Mouse (Mus musculus) brown adipose tissue, adult 24 weeks (tissue): ENCODE data around the gene Trpv4. TPM values are rescaled to one million over a fixed set of nuclear protein-coding genes. Genes with fewer than 3 reads are reported as not detected.

Source experiments
- H3K27ac ChIP-seq: fragments of 200-500 bp; replicated peaks from 2 replicates; pipeline ENCODE4 v1.5.1; 2012; ENCODE audit warnings: low read depth, mild to moderate bottlenecking, low read length
- H3K4me1 ChIP-seq: fragments of 200-500 bp; 2 replicates; pipeline ENCODE4 v1.6.1; 2012; ENCODE audit warnings: low read length, mixed read lengths; ENCODE audit not compliant: control insufficient read depth, insufficient read depth, insufficient read length
- H3K4me3 ChIP-seq: fragments of 200-500 bp; 2 replicates; pipeline ENCODE4 v1.5.1; 2012; ENCODE audit warnings: low read depth, mild to moderate bottlenecking, low read length, moderate library complexity; ENCODE audit not compliant: insufficient read depth
- polyA plus RNA-seq: library from polyadenylated mRNA; stranded (reverse); fragments of >200 nt; gene quantifications from 2 replicates; pipeline ENCODE4 v1.2.4, GENCODE M21; 2012; ENCODE audit not compliant: missing spikeins, insufficient read depth, insufficient read length

Trpv4 gene
- polyA plus RNA-seq, 1 experiment: 0.83 TPM

DNA sequence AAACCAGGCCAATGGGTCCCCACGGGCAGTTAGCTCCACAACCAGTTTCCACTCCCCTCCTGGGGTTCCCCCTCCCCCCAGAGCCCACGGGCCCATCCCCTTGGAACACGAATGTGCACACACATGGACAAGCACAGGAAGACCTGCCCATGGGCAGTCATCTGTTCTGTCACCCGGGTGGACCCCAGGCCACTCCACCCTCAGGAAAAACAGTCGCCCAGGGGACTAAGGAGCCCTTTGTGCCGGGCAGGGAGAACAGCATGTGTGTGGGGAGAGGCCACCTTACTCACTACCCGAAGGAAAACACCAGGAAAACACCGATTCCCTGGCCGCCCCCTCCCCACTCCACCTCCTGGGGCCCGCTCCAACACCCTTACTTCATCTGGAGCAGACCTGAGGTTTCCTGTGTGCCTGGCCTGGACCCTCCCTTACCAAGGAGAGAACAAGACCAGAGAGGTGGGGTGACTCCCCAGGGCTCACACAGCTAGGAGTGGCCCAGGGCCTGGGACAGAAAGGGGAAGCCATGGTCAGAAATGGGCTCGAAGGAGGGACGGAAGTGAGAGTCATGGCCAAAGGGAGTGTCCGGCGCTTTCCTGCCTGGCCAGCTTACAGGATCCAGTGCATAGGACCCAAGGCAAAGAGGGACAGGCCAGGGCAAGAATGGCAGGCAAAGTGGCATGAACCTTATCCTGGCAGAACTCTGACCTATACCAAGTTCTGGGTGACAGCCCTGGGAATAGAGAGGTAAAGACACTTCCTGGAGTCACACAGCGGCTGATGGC, 4.4 kb downstream of the Trpv4 start:
- Histone ChIP-seq H3K4me1 (no peaks in the 10 kb centered on the region; the same call in 1 of the 2 replicates), H3K4me3 (no peak overlapping the region), H3K27ac (peak overlapping the region; percentile 71)

DNA sequence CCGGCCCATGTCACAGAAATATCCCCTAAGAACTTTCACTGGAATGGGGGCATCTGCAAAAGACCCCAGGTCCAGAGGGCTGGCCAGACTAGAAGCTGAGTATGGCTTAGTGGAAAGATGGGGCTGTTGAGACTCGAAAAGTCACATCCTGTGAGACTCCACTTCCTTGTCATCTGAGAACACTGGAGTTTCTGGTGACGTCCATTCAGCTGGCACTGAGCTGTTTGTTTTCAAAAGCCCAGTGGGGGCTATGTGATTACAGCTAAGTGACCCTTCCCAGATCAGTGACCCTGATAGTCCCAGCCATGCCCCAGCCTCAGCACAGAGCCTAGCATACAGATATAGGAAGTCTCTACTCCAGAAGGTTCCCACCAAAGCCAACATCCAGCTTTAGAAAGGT, 6.8 kb downstream of the Trpv4 start:
- Histone ChIP-seq H3K27ac (no peak overlapping the region), H3K4me1 (no peaks in the 10 kb centered on the region; the same call in 1 of the 2 replicates), H3K4me3 (no peak overlapping the region)

DNA sequence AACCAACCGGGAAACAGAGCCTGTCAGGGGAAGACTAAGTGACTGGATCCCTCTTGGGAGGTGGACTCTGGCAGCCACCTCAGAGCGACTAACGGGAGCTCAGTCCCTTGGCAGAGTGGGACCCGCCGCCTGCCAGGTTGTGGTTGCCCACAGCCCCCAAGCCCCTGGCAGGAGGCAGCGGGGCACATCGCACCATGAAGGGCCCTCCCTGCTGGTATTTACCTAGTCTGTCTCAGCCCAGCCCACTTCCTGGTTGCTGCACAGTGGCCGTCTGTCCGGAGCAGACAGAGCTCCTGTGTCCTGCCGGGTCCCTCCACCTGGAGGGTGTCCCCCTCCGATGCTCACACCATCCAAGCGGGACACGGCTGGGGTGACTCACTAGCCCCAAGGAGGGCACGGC, 7.2 kb downstream of the Trpv4 start:
- Histone ChIP-seq H3K4me3 (no peak overlapping the region), H3K27ac (no peak overlapping the region)

DNA sequence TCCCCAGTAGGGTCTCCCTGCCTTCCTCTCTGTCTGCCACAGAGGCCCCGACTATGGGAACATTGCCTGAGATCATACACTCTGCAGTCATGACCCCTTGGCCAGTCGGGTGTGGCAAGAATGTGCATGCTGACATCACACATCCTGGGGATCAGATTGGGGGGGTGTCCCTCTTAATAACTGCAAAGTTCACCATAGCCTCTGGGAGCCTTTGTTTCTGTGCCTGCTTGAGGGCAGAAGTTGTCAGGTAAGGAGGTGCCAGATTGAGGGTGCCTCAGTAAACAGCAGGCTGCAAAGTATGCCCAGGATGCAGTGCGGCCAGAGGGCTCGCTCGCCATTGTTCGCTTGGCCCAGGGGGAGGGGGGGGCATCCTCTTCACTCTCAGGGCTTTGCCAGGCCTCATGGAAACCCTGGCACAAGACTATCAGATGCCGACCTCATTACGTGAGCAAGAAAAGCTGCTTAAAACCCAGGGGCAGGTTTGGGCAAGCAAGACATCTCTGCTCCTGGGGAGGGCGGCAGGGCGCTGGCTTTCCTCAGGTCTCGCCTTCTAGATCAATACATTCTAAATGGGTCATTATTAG, 9.4 kb downstream of the Trpv4 start:
- Histone ChIP-seq H3K27ac (peak overlapping the region; percentile 57; the same call in 1 of the 2 replicates), H3K4me1 (no peaks in the 10 kb centered on the region; the same call in 1 of the 2 replicates)

More for the DNA sequence above, 7.2 kb downstream of the Trpv4 start:
- no peaks in the 10 kb centered on the region; the same call in 1 of the 2 replicates for H3K4me1 ChIP-seq

DNA sequence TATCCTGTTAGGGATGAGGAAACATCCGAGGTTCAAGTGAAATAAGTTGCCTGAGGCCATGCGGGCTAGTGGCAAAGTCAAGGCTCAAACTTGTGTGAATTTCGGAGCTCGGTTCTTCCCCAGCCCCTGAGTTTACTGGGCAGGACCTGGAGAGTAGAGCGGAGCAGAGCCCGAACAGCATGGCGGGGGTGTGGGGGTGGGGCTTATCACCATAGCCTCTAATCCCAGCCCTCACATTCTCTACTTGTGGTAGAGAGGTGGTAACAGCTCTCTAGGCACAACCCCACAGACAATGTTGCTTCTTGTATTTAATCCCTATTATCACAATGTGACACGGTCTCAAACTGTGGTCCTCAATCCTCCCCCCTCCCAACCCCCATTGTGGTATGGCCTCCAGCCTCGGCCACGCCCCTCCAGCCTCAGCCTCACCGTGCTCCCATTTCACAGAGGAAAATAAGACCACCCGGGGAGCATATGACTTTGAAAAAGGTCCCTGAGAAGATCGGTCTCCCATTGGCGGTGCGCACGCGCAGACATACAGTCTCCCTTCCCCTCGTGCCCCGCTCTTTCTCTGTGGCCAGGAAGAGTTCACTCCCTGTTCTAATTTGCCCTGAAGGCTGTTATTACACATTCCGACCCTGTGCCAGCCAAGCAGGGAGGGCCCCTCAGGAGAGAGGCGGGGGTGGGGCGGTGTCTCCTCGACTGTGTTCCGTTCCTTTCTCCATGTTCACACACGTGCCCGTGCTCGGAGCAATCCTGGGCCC, 10.8 kb downstream of the Trpv4 start:
- peak overlapping the region; percentile 47 for H3K4me3 ChIP-seq
- H3K4me1 ChIP-seq: no peaks in the 10 kb centered on the region; the same call in 1 of the 2 replicates
- no peak overlapping the region for H3K27ac ChIP-seq

More for the DNA sequence above, 9.4 kb downstream of the Trpv4 start:
- no peak overlapping the region for H3K4me3 ChIP-seq

DNA sequence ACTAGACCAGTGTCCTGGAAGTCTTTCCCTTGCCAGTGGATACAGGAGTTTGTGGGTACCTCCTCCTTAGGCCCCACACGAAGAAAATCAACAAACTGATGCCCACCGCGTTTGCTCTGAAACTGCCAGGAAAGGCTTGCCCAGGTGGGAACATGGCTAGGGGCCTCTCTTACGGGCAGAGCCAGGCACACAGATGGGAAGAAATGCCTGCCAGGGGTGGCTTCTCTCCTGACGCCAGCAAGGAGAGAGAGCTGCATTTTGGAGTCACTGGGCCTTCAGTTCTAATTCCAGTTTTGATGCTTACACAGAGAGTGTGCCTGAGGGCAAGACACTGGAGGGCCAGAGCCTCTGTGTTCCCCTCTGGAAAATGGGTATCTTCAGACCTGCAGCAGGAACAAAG, 12.3 kb downstream of the Trpv4 start:
- Histone ChIP-seq H3K27ac (no peak overlapping the region), H3K4me3 (no peak overlapping the region), H3K4me1 (no peaks in the 10 kb centered on the region; the same call in 1 of the 2 replicates)

DNA sequence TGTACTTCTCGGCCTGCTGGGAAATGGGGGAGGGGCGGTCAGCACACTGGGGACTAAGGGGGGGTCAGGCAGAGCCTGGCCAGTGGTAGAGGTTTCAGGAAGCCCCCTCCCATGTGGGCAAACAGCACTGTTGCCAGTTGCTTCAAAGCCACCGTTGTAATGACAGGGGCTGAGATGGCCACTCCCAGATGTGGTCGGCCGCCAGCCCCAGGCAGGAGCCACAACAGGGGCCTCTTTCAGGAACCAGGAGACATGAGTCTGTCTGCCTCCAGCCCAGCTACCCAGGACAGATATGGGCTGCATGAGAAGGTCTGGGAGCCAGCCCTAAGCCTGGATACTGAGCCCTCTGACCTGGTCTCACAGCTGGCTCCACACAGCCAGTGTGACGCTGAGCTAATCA, 13.3 kb downstream of the Trpv4 start:
- Histone ChIP-seq H3K4me3 (no peak overlapping the region), H3K4me1 (no peaks in the 10 kb centered on the region), H3K27ac (no peak overlapping the region)

DNA sequence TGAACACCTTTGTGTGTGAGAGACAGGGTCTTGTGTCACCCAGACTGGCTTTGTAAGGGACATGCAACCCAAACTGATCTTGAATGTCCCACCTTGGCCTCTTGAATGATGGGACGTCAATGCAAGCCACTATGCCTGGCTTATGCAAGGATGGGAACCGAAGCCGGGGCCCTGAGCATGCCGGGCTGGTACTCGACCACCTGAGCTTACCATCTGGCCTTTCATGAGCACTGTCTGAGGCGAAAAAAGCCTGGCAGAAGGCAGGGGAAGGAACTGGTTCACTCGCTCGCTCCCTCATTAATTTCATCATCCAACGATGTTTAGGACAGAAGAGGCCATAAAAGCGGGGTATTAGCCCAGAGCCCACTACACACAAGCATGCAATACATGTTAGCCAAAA, 17.4 kb downstream of the Trpv4 start:
- Histone ChIP-seq H3K4me1 (no peaks in the 10 kb centered on the region), H3K27ac (no peak overlapping the region), H3K4me3 (no peak overlapping the region)

DNA sequence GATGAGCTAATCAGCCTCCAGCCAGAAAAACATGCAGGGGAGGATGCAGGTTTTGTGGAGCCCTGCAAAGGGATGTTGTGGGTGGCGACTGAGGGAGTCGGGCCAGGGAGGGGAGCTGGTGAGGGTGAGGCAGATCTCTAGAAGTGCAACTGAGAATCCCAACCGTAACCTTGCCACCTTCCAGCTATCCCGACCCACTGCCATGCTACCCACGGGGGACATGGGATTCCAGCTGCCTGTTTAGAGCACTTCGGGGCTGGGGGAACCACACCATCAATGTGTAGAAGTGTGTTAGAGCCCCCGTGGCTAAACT, 18.6 kb downstream of the Trpv4 start:
- no peaks in the 10 kb centered on the region for H3K4me1 ChIP-seq
- H3K4me3 ChIP-seq: no peak overlapping the region
- no peak overlapping the region for H3K27ac ChIP-seq

DNA sequence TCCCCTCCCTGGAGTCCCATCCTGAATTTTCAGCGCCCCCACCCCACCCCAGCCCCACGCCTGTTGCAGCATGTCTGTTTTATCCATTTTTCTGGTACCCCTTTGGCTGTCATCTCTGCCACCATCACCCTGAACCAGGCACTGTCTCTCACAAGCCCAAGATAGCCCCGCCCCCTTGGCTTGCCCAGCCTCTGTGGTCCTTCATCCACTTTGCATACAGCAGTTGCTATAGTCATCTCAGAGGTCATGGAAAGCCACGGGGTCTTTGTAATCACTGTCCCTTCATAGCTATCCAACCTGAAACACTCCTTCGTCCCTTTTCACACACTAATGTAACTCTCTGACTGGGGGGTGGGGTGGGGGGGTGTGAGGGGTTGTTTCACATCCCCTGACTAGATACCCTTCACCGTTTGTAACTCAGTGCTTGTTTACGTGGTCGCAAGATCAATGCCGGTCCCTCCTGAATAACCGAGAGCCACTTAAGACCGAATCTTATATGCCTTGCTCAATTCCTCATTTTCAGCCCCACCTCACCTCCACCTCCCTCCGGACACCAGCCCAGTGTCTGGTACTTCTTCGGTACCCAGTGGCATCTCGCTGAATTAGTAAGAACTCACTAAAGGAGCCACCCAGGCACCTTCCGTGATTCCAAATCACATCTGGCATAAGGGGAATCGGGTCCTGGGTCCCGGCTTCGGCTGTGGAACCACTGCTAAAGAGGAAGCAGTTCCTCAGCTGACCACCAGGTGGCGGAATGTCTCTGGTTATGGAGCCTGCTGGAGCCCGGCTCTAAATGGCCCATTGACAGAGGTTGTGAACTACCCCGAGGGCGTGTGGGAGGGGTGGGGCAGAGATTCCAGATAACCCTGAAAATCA, 19.2 kb downstream of the Trpv4 start:
- Histone ChIP-seq H3K4me3 (no peak overlapping the region; the same call in 1 of the 2 replicates), H3K4me1 (no peaks in the 10 kb centered on the region), H3K27ac (no peak overlapping the region)

DNA sequence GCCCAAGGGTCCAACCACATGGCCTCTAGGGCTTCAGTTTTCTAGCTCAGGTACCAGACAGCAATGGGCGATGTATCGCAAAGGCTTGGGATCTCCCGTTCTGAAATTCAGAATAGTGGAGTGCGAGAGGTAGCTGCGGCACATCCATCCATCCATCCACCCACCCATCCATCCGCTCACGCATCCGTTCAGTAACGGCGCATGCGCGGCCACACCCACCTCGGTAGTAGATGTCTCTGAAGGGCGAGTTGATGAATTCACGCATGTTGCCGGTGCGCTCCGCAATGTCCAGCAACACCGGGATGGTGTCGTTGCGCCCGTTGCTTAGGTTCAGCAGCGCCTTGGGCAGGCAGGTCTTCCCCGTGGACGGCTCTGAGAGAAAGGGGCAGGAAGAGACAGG, 22.1 kb downstream of the Trpv4 start:
- H3K4me3 ChIP-seq: no peak overlapping the region
- no peak overlapping the region for H3K27ac ChIP-seq
- no peaks in the 10 kb centered on the region for H3K4me1 ChIP-seq

DNA sequence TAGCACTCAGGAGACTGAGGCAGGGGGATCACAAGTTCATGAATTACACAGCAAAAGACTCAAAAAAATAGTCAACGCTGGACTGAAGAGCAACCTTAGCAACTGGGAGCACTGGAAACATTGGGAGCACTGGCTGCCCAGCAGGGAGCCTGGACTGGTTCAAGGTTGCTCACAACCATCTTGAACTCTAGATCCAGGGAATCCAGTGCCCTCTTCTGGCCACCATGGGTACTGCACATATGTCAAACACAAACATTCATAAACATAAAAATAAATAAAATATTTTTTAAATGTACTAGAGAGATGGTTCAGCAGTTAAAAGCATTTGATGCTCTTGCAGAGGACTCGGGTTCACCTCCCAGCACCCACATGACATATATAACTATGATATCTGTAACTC, 26.9 kb downstream of the Trpv4 start:
- no peak overlapping the region for H3K4me3 ChIP-seq
- no peaks in the 10 kb centered on the region for H3K4me1 ChIP-seq
- no peak overlapping the region for H3K27ac ChIP-seq

DNA sequence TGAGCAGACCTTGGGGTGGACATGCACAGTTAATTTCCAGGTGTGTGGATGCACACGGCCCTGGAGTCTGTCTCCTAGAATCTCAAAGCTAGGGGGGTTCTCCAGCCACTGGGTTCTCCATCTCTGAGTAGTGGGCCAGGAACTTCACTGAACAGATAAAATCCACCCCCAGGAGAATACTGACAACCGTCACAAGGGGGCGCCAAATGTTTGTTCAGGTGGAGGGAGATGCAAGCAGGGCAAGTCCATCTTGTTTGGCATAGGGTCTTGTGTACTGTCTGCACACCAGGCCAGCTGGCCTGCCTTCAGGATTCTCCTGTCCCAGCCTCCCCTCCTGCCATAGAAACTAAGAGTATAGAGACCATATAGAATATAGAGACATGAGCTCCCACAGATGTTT, 32.6 kb downstream of the Trpv4 start:
- Histone ChIP-seq H3K4me3 (no peak overlapping the region), H3K4me1 (no peaks in the 10 kb centered on the region), H3K27ac (no peak overlapping the region)

DNA sequence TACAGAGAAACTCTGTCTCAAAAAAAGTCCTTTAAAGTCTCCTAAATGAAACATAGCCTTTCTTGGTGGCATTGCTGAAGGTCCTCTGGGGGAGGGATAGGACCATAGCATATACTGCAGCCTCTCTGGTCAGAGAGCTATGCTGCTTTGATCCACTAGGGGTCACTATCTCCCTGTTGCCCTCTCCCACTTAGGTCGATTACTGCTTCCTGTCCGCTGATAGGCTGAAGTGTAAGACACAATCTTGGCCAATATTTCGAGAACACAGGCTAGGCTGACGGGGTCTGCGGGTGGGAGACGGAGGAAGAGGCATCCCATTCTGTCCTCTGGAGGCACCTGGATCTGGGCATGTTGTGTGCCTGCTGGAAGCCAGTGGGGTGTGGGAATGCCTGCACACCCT, 37.9 kb downstream of the Trpv4 start:
- H3K27ac ChIP-seq: no peak overlapping the region
- no peaks in the 10 kb centered on the region for H3K4me1 ChIP-seq
- no peak overlapping the region for H3K4me3 ChIP-seq

DNA sequence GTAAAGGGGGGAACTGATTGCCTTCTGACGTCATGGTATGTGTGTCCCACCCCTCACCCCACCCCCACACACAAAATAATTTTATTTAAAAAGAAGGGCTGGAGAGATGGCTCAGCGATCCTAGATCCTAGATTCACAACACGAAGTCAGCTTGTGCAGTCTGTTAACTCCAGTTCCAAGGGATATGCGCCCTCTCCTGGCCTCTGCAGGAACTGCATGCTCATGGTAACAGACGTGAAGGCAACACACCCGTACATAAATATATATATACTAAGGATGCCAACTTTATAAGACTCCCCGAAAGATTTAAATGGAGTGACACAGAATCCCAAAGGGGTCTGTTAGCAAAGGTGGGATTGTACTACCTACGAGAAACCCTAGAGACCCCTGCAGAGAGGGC, 39.4 kb downstream of the Trpv4 start:
- Histone ChIP-seq H3K27ac (no peak overlapping the region), H3K4me1 (no peaks in the 10 kb centered on the region), H3K4me3 (no peak overlapping the region)
